Mouse (Mus musculus) layer of hippocampus, adult 18-20 months (tissue): Measurements from ENCODE around the gene Olig1. TPM values are rescaled to one million over a fixed set of nuclear protein-coding genes. Genes with fewer than 3 reads are reported as not detected.
"Not testable (repeated sequence)": the region's sequence is repeated elsewhere in the genome, so short reads cannot be mapped to it uniquely, and the experiment has no call there.

Source experiments
- DNase-seq, 2 experiments: peaks; one replicate each; pipeline ENCODE4 v3.0.0; 2022; ENCODE audit warnings: low spot score in 2 of 2
- total RNA-seq, 2 experiments: library from RNA; stranded (reverse); gene quantifications; 2 replicates each; pipeline ENCODE4 v1.2.3; 2021

The Olig1 gene
- total RNA-seq, 2 experiments from 2014 or later, result 100.0 to 102 TPM

DNA sequence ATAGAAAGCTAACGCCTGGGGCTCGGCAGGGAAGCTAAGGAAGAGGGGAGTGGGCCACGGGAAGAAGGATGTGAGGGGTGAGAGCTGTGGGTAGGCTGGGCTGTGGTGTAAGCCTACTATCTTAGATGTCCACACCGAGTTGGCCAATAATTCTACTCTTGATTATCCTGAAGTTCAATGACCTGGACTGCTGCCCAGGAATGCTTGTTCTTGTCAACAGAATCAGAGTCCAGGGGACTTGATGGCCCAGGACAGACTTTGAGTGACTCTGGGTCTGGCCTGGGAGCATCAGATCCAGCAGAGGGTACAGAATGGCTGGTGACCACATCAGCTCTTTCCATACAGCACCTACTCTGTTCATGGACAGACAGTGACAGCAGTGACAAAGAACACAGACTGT is 30.5 kb upstream of the Olig1 start:
- DNase-seq, result no peak

DNA sequence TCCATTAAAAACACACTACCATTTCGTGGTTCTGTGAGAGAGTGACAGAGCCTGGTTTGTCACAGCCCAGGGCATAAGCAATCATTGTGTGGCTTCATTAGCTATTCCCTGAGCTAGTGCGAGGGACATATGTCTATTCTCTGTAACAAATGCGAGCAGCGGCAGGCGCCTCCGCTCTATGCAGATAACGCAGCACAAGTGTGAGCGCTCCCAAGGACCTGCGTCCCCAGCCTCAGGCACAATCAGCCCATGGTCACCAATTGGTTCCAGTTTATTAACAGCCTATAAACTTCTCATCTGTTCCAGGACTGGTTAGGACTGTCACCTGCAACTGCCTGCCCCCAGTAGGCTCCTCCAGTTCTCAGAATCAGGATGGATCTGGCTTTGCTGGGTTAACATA is 23.3 kb upstream of the Olig1 start:
- DNase-seq, result peak in 1 of 2 experiments; percentile 9

DNA sequence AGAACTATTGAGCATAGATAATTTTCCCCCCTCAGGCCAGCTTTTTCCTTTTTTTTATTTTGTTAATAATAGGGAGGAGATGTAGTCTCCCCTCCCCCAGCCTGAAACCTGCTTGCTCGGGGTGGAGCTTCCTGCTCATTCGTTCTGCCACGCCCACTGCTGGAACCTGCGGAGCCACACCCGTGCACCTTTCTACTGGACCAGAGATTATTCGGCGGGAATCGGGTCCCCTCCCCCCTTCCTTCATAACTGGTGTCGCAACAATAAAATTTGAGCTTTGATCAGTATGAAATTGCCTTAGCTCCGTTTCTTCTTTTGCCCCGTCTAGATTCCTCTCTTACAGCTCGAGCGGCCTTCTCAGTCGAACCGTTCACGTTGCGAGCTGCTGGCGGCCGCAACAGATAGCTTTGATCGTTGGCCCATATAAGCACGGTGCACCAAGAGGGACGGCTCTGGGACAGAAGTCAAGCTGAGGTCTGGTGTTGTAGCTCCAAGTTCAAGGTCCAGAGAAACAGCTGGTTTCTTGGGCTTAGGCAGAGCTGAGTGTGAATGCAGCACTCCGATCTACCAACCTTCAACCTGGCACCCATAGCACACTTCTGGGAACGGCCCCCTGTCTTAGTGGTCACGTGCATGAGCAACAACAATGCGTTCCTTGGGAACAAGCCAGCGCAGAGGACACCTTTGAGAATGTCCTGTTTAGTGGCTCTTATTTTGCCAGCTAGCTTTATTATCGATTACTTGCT is 14.0 kb upstream of the Olig1 start:
- DNase-seq, result not testable (repeated sequence)

DNA sequence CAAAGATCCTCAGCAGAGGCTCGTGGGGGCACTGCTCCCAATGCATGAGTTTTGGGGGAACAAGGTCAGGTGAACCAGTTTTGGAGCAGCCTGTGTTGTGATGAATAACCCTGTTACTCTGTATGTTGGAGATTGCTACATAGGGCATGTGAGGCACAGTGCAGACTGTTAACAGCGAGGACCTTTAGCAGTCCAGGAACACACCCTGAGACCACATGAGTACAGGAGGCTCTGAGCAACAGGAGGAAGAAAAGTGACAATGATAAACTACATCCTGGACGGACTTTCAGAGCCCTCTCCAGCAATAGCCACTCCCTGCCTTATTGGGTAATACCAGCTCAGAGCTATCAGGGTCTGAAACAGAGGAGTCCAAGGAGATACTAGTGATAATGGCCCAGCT is 10.6 kb upstream of the Olig1 start:
- no peak for DNase-seq

DNA sequence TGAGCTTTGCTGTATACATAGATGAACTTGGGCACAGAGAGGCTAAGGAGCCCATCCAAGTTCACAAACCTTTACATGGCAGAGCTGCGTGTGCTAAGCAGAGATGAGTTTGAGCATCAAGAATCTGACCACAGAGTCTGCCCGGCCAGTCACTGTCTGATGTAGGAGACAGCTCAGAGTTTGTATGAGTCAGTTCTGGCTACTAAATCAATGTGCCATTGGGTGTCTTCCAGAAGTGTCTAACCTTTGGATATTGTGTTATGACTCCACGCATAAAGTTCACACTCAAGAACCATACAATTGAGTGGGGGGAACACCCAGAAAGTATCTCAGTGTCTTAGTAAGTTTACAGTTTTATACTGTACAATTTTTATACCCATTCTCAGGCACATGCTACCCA is 8.7 kb upstream of the Olig1 start:
- no peak for DNase-seq

DNA sequence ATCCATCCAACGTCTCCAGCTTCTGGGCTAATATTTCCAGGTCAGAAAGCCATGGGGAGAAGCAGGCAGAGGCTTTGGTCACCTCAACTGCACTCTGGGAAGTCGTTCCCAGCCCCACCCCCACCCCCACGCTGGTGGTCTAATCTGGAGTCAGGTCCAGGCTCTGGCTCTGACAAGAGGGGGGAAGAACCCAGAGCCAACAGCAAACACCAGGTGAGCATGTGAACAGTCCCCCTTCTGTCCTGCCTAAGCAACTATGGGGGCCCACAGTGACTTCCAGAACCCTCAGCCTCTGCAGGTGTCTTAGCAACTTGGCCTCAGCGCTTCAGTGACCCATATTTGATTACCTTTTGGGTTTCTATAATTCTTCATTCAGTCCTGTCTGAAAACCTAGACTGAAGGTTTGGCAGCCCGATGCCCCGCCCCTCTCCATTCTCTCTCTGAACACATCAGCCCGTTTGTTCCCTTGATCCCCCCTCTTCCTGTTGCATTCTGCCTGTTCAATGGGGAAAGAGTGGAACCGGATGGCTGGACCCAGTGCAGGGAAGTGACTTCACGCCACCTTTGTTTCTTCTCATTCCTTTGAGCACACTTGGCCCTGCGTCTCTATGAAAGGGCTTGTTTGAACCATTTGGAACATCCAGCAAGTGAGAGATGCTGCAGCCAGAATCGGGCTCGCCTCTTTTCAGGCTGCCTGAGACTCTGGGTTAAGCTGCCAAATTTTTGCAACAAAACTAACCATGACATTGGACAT is 6.9 kb upstream of the Olig1 start:
- DNase-seq, result peak in 1 of 2 experiments; percentile 38

DNA sequence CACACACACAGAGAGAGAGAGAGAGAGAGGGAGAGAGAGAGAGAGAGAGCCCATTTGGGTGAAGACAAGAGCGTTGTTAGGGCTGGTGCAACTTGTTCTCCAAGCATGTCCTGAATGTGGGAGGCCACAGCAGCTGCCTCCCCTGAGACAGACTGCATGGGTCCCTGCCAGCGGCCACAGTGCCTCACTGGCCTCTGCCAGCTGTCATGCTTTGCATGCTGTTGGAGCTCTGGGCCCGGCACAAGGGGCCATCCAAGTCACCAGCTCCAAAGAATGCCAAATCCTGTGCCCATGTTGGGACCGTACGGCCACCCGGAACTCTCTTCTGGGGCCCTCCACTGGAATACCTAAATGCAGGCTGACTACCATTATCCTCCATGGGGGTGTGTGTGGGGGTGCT is 3.6 kb upstream of the Olig1 start:
- DNase-seq, result peak; percentile 32 to 68

DNA sequence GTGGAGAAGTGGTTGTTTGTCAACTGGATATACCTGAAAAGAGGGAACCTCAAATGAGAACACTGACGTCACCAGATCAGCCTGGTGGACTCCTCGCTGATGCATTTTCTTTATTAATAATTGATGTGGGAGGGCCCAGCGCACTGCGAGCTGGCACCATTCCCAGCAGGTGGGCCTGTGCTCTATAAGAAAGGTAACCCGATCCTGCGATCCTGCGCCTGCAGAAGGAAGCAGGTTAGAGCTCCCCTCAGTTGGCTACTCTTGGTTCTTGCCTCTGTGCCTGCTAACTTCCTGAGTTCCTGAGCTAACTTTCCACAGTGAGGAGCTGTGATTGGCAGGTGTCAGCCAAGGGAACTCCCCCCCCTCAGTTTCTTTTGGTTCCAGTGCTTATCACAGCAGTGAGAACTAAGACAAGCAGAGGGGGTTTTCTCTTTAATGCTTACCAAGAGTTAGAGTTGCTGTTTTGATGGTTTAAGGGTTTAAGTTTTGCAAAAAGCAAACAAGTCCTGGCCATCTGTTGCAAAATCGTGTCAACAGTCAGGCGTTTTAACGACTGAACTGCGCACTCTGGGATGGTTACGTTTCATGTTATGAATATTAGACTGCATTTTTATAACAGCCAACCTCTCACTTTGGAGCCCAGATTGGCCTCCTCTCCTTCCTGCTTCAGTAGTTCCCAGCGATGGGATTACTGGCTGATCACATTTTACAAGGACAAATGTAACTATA is 684 bp upstream of the Olig1 start:
- no peak for DNase-seq

DNA sequence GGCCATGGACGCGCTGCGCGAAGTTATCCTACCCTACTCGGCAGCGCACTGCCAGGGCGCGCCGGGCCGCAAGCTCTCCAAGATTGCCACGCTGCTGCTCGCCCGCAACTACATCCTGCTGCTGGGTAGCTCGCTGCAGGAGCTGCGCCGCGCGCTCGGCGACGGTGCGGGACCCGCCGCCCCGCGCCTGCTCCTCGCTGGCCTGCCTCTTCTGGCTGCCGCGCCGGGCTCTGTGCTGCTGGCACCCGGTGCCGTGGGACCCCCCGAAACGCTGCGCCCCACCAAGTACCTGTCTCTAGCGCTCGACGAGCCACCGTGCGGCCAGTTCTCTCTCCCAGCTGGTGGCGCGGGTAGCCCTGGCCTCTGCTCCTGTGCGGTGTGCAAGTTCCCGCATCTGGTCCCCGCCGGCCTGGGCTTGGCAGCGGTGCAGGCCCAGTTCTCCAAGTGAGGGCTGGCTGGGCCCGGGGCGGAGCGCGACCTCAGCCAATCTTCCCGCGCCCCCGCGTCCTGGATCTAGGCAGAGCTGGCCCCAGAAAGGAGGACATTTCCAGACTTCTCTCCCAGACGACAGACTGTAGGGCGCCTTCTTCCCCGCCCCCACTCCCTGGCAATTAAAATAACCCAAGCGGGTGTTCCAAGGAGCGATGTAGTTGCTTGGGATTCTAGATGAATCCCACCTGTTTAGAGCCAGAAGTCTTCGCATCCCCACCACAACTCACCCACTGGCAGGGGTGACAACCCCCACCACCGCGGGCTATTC is 820 bp downstream of the Olig1 start:
- peak in 1 of 2 experiments; percentile 36 for DNase-seq

DNA sequence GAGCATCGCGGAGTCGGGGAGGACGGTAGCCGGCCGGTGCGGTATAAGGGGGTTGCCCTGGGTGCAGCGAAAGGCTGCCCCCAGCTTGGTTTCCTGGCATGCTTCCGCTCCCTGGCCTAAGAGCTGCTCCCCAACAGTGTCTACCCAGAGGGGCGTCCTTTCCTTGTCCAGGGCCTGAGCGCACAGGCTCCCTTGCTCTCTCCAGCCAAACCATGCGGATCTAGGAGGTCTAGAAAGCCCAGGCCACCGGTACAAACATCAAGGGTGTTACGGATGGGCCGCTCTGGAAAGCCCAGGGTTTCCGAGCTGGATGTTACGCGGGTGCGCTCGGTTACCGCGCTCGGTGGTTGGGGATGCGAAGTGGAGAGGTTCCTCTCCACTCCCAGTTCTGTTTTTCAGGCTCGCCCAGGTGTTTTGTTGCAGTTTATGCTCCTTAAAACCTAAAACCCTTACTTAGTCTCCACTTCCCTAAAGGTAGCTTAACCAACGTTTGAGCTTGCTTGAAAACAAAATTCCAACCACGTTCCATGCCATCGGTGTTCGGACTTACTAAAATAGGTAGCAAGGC is 1.5 kb downstream of the Olig1 start:
- DNase-seq, result no peak

DNA sequence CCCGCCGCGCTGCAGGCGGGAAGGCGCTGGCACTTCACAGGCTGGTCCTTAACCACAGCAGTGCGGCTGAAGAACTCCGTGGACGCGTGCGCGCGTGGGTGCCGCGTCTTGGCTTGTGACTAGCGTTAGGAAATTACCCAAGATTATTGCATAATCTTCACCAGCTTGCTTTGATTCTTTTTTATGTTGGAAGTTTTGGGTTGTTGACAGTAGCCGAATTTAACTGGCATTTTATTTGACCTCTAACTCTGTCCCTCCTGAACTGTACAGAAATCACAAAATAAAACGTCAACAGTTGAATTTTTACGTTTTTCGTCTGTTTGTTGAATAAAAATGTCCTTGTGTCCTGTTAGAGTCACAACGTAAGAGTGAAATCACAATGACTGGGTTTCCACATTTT is 2.1 kb downstream of the Olig1 start:
- DNase-seq, result peak in 1 of 2 experiments; percentile 23

DNA sequence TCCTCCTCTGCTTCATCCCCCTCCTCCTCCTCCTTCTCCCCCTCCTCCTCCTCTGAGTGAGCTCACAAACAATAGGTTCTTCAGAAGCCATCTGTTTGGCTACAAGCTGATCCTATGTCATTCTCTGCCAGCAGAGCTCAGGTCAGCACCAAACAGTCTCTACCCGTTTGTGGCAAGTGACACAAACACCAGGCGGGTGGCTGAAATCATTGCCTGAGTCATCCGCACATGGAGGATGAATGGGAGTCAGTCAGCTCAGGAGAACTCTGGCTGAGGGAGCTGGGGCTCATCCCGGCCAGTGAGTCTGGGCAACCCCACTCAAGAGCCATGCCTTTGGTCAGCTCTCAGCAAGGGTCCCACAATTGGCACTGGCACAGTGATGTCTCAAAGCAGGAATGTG is 10.9 kb downstream of the Olig1 start:
- peak in 1 of 2 experiments; percentile 57 for DNase-seq

DNA sequence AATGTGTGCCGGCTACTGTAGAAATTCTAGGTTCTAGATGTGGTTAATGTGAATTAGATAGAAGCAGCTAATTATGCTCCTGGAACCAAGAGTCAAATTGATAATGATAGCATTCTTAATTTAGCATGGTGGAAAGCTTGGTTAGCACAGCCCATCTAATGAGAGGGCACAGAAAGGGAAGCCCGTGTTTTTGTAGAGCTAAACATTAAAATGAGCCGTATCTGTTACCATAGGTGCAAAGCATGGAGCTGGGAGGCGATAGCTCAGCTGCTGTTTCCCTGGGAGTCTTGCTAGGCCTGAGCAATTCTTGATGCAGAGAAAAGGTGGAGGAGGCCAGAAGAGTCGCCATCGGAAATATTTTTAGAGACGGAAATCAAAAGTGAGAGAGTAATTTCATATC is 22.5 kb downstream of the Olig1 start:
- no peak for DNase-seq

DNA sequence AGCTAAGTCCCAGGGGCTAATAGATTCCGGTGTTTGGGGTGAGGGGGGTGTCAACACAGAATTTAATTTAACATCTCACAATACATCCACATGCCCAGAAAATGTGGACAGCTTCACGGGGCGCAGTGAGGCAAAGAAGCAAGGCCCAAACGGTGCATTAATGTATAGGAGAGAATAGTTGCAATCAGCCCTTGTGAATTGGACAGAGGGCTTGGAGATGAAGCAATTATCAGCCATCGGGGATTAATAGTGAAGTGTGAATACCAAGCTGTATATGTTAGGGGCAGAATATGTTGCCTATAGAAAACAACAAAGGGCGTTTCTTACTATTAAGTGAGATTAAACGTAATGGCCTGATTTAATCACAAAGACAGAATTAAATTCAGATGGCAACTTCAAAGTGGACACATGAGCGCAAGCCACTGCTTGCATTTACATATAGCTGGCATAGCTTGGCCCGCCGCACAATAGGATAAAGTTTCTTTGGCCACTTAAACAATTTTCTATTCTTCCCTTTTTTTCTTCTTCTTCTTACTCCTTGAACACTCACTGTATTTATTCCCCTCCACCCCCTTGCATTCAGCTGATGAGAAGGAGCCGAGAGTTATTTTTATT is 23.3 kb downstream of the Olig1 start:
- no peak for DNase-seq

DNA sequence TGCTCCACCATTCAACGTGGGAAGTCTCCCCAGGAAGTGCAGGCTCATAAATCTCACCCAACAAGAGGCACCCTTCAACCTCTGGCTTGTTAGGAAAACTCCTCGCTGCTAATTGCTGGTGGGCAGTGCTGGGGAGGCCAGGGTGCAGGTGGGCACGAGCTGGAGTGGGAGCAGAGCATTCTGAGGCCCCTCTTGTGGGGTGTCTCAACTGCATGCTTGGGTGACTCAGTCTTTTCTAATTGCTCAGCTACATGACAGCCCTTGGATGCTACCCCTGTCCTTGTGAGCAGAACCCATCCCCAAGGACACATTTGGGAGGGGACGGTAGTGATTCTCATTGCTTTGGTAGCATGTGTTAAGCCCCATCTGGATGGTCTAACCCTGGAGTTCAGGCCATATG is 28.2 kb downstream of the Olig1 start:
- no peak for DNase-seq

DNA sequence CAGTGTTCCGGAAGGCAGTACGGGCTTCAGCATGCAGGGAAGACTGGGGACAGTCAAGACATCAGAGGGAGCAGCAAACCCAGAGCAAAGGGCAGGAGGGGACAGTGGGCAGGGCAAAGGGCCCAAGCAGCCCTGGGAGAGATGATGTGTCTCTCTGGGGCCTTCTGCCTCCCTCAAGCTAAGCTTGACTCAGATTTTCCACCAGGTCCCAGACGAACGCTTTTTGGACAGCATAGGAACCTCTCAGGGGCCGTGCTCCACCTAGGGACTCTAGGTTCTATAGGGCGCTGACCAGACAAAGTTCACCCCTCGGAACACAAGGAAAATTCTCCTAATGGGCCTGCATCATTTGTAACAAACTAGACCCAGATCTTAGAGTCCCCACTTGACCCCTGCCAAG is 29.8 kb downstream of the Olig1 start:
- DNase-seq, result no peak

DNA sequence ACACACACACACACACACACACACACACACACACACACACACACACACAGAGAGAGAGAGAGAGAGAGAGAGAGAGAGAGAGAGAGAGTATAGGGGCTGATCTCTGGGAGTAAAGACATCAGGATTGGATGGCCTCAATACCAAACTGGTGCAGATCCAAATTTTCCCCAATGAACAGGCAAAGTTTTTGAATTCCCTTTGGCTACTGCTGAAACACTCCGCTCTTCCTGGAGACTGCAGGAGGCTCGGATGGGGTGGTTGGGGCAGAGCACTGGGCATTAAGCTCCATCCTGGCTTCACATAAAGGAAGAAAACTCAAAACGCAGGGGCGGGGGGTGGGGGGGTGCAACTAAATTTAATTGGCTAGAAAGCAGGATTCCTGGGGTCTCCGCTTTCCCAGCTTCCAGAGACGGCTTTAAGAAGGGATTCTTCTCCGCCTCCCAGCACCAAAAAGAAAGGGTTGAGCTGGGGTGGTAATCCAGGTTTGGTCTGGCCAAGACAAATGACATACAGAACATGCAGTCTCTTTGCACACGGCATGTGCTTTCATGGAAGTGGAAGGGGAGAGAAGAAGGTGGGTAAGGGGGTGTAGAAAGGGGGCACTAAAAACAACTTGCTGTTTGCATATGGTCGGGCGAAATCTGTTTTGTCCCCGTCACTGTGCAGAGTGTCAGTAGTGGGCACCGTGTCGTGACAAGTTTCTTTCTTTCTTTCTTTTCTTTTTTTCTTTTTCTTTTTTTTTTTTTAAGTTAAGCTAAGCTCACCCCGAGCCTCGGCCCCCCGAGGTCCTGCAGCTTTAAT is 31.3 kb downstream of the Olig1 start:
- DNase-seq, result no peak

DNA sequence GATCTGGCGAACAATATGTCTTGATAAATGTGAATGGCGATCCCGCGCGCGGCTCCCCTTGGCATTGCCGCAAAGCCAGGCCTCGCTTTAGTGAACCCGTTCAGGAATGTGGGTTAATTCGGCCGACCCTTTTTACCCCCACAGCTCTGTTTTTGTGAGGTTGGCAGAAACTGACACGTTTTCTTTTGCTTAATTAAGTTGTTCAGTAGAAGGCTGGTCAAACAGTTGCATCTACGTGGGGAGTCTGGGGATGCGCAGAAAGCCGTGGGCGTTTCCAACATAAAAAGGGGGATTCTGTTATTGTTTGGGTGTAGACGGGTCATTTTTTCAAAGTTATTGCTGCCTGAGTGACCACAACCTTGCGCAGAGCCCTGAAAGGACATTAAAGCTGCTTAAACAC is 31.9 kb downstream of the Olig1 start:
- DNase-seq, result no peak

DNA sequence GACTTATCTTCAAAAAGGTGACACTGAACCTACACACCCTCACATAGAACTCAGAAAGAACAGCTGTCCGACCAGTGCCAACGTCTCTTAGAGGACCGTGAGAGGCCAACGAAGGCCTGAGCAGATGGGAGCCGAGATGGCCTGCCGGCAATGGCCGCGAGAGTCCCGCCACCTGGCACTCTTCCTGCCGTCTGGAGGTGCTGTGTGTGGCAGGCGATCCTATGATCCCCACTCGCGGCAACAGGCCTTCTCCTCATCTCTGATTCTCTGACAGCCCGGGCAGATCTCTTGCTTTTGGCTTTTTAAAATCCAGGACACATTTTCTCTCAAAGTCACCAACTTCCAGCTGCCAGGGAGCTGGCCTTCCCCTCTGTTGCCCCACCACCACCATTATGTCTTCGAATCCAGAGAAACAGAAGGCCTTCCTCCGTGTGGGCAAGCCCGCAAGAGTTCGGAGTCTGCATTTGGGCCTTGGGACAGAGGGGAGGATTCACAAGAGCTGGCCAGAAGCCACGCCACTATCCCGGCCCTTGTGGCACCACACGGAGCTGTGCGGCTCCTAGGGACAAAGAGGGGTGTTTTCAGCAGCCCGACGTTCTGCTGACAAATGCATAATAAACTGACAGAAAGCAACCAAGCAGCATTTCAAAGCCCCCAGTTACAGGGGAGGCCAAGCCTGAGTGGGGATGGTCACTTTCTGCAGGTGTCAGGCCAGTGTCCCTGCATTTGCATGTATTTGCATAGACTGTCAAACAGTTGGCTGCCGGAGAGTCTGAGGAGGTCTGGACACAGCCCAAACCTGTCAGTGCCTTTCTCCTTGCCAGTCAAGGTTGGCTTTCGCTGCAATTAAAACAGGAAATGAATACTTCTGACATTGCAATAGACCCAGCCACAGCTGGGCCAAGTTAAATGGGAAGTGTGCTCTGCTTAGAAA is 34.5 kb downstream of the Olig1 start:
- DNase-seq, result peak; percentile 16 to 50
